Mouse (Mus musculus) thymus, postnatal 14 days (tissue): Measurements from ENCODE around the gene Ttc9c.

Experiments used
- DNase-seq: peaks from one replicate; pipeline ENCODE4 v3.0.0; 2021

Ttc9c gene

DNA sequence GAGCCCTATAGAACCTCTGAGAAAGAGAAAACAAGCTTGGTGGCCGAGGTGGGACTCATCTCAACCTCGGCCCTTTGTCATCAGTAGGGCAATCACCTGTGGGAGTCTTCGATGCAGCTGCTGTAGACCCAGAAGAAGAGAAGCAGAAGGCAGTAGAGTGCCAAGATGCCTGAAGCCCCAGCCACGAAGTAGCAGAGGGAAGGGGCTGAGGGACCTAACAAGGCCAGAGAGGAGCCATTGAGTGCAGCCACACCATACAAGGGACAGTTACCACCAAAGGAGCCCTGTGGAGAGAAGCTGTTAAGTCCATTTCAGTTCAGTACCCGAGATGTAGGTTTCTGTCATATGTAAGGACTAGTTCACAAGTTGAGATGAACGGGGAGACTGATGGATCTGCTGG lies 45.7 kb downstream of the Ttc9c start:
- DNase-seq, result no peak

DNA sequence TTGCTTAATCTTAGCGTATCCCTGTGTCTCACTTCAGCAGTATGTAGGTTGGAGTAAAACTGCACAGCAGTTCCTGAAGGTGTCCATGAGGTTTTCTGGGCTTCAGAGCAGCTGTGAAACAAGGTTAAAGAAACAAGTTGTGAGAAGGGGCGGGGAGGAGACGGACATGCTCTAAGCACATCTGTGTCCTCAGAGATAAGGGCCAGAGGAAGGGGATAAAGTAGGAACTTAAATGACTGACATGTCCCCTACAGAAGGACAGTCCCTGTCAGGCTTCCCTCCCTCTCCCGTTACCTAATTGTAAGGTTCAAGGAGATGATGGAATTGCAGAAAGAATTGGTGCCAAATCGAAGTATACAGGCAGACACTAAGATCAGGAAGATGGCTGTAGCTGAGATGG lies 46.1 kb downstream of the Ttc9c start:
- no peak for DNase-seq

DNA sequence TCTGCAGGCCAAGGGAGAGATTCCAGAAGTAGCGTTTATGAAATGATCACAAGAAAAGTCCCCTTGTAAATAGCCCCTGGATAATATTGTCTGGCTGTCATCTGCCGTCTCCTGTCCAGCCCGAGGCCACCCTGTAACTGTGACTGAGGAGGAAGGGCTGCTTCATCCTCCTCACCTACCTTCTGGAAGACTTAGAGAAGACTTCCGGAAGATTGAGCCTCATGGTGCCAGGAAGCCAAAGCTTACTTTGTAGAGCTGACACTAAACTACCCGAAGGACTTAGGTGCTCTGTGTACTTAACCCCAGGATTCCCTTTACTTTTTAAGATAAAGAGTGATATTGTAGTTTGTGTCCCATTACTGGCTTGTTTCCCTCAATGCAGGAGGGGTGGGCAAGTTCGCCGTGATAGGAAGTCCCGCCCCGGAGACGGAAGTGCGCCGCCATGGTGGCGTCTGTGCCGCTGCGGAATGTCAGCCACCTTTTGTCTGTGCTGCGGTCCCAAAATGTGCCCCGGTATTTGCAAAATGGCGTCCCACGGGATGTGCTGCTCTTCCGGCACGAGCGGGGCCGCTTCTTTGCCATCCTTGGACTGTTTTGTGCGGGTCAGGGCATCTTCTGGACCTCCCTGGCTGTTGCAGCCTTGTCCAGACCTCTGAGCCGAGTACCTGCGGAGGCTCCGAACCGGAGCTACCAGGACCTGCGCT lies 48.4 kb downstream of the Ttc9c start, which contains the start of gene Tmem223:
Gene Tmem223, plus strand, starts transcription at position 430 of the 704 bp plus-strand sequence.
- DNase-seq, result peak; percentile 88

DNA sequence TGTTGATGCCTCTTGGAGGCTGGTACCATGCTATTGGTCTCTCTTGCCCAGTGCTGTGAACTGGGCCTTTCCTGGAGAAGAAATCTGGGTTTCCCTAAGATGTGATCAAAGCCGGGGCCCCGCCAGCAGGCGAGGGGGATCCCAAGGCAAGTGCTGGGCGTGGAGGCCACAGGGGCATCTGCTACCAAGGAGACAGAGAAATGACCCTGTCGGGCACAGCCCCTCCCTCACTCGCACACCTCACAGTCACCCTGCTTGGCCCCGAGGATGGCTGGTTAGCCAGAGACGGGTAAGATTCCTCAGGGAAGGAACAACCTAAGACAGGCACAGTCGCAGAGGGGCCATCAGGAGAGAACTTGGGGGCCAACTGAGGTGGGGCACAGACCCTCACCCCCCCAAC lies 53.6 kb downstream of the Ttc9c start:
- DNase-seq, result no peak

DNA sequence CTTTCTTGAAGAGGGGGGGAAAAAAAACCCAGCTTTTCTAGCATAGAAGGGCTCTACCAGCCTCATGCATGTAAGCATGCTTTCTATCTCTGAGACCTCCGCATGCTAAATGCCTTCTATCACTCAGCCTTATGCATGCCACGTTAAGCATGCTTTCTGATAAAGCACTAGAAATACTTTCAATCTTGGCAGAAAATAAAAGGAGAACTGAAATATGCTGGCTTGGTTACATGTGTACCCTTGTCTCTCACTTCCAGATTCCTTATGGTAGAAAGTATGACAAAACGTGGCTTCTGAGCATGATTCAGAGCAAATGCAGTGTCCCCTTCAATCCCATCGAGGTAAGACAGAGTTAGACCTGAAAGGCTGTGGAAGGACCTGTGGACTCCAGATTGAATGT lies 55.9 kb downstream of the Ttc9c start:
- DNase-seq, result no peak

DNA sequence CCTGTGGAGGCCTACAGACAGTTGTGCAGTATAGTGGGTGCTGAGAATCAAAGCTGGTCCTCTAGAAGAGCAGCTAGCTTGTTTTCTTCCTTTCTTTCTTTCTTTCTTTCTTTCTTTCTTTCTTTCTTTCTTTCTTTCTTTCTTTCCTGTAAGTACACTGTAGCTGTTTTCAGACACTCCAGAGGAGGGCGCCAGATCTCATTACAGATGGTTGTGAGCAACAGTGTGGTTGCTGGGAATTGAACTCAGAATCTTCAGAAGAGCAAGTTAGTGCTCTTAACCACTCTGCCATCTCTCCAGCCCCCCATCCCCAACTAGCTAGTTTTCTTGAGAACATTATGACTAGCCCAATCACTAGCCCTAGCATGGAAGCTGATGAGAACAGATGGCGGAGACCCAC lies 58.4 kb downstream of the Ttc9c start:
- peak; percentile 30 for DNase-seq
